Mouse (Mus musculus) yolk sac, embryonic 10.5 days (tissue): ENCODE data around the gene Gm14440.
"Not testable (repeated sequence)": the region's sequence is repeated elsewhere in the genome, so short reads cannot be mapped to it uniquely, and the experiment has no call there.

Experiments
- DNase-seq: peaks from one replicate; pipeline ENCODE4 v3.0.0-alpha.2; 2017; ENCODE audit warnings: low spot score

The Gm14440 gene

GRCm38 (mm10) chr2:175274825-175275224 lies at the start of gene Gm14440:
Gene Gm14440, plus strand, starts transcription at chr2:175275125.
- not testable (repeated sequence) for DNase-seq
